Mouse (Mus musculus): ENCODE measurements around the gene Olfr1224-ps1. TPM values are rescaled to one million over a fixed set of nuclear protein-coding genes. Genes with fewer than 3 reads are reported as not detected.

Olfr1224-ps1 gene
- total RNA-seq (2023), result not detected in 2 replicates

GRCm38 (mm10) chr2:89163991-89164390, at the start of gene Olfr1224-ps1:
Gene Olfr1224-ps1 (minus strand): TSS chr2:89164091.

GRCm38 (mm10) chr2:89199948-89200347, 36.1 kb upstream of the Olfr1224-ps1 start, which contains the start of gene Olfr1226:
Gene Olfr1226 (minus strand): TSS chr2:89200048.

GRCm38 (mm10) chr2:89174569-89174968, 10.7 kb upstream of the Olfr1224-ps1 start, which contains the start of gene Olfr1225:
Gene Olfr1225 (minus strand): TSS chr2:89174669.

GRCm38 (mm10) chr2:89151460-89151859, 12.4 kb downstream of the Olfr1224-ps1 start, which contains the start of gene Olfr1223:
Gene Olfr1223 (minus strand): TSS chr2:89151560.

GRCm38 (mm10) chr2:89132954-89133353, 30.9 kb downstream of the Olfr1224-ps1 start, which contains the start of gene Olfr1222:
Gene Olfr1222 (minus strand): TSS chr2:89133054.

GRCm38 (mm10) chr2:89117183-89117582, 46.7 kb downstream of the Olfr1224-ps1 start, which contains the start of gene Olfr1221:
Gene Olfr1221 (minus strand): TSS chr2:89117283.

GRCm38 (mm10) chr2:89106735-89107134, 57.2 kb downstream of the Olfr1224-ps1 start, which contains the start of gene Olfr1220:
Gene Olfr1220 (minus strand): TSS chr2:89106835.

Other genes with a start within 250 kb of the Olfr1224-ps1 start
- gene Olfr1209, start 248.9 kb downstream of the Olfr1224-ps1 start, total RNA-seq (2023), result not detected in 2 replicates
- not detected in 2 replicates for gene Olfr1211, start 226.0 kb downstream of the Olfr1224-ps1 start, total RNA-seq (2023)
- gene Olfr1212, start 210.1 kb downstream of the Olfr1224-ps1 start, total RNA-seq (2023), result not detected in 2 replicates
- not detected in 2 replicates for gene Gm13762, start 183.8 kb downstream of the Olfr1224-ps1 start, total RNA-seq (2023)
- not detected in 2 replicates for gene Olfr1214, start 171.4 kb downstream of the Olfr1224-ps1 start, total RNA-seq (2023)
- gene Olfr1215, start 157.1 kb downstream of the Olfr1224-ps1 start, total RNA-seq (2023), result not detected in 2 replicates
- not detected in 2 replicates for gene Olfr1216, start 145.8 kb downstream of the Olfr1224-ps1 start, total RNA-seq (2023)
- not detected in 2 replicates for gene Olfr1217, start 132.0 kb downstream of the Olfr1224-ps1 start, total RNA-seq (2023)
- not detected in 2 replicates for gene Olfr1218, start 102.9 kb downstream of the Olfr1224-ps1 start, total RNA-seq (2023)
- not detected in 2 replicates for gene Olfr1219, start 80.6 kb downstream of the Olfr1224-ps1 start, total RNA-seq (2023)
- gene Olfr1220, start 57.3 kb downstream of the Olfr1224-ps1 start, total RNA-seq (2023), result not detected in 2 replicates
- gene Olfr1221, start 46.8 kb downstream of the Olfr1224-ps1 start, total RNA-seq (2023), result not detected in 2 replicates
- not detected in 2 replicates for gene Olfr1222, start 31.0 kb downstream of the Olfr1224-ps1 start, total RNA-seq (2023)
- gene Olfr1223, start 12.5 kb downstream of the Olfr1224-ps1 start, total RNA-seq (2023), result not detected in 2 replicates
- not detected in 2 replicates for gene Olfr1225, start 10.6 kb upstream of the Olfr1224-ps1 start, total RNA-seq (2023)
- gene Olfr1226, start 36.0 kb upstream of the Olfr1224-ps1 start, total RNA-seq (2023), result not detected in 2 replicates
- gene Olfr1228, start 90.0 kb upstream of the Olfr1224-ps1 start, total RNA-seq (2023), result not detected in 2 replicates
- gene Olfr1229, start 123.9 kb upstream of the Olfr1224-ps1 start, total RNA-seq (2023), result not detected in 2 replicates
- gene Olfr1230, start 133.2 kb upstream of the Olfr1224-ps1 start, total RNA-seq (2023), result not detected in 2 replicates
- not detected in 2 replicates for gene Olfr1231, start 143.0 kb upstream of the Olfr1224-ps1 start, total RNA-seq (2023)
- gene Olfr1232, start 165.6 kb upstream of the Olfr1224-ps1 start, total RNA-seq (2023), result not detected in 2 replicates
- gene Olfr1233, start 178.3 kb upstream of the Olfr1224-ps1 start, total RNA-seq (2023), result not detected in 2 replicates
- gene Olfr1234, start 200.8 kb upstream of the Olfr1224-ps1 start, total RNA-seq (2023), result not detected in 2 replicates
- not detected in 2 replicates for gene Olfr1238, start 245.6 kb upstream of the Olfr1224-ps1 start, total RNA-seq (2023)